Mouse (Mus musculus): ENCODE measurements around the gene Magi2. TPM values are rescaled to one million over a fixed set of nuclear protein-coding genes. Genes with fewer than 3 reads are reported as not detected.

Gene Magi2
- polyA plus RNA-seq, 1 experiment from 2014 or later, result 3.0 TPM

DNA sequence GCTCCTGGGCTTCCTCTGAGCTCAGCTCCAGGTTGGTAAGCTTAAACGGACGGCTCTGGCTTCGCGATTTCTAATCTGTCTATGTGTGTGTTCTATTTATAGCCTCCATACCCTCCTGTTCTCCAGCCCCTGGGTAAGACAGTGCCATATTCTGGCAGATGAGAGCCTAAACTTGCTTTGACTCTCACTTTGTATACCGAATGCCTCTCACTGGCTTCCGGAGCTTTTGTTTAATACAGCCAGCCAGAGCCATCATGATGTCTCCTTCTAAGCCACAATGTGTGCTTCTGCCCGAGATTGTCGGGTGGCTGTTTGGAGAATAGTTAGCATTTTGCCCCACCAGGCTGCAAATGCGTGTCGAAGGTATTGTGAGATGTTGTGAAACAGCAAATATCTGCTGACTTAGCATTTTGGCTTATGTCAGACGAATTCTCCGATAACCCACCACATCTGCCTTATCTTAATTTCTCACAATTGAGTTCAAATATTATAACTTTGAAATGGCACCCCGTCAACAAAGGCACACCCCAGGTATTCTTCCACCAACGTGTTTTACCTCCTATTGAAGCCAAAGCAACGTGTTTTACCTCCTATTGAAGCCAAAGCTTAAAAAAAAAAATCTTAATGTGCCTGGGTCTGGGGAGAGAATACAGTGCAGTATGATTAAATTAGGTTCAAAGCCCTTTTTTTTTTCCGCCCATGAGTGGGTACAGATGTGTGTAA, 681.3 kb downstream of the Magi2 start:
- 4% methylated on average over 16 of the region's 16 CpGs for WGBS
- ATAC-seq (replicated peaks; ENCODE audit: insufficient number of reproducible peaks, low FRiP score, low TSS enrichment, low read depth), result no peak; the same call in 1 of the 2 replicates

DNA sequence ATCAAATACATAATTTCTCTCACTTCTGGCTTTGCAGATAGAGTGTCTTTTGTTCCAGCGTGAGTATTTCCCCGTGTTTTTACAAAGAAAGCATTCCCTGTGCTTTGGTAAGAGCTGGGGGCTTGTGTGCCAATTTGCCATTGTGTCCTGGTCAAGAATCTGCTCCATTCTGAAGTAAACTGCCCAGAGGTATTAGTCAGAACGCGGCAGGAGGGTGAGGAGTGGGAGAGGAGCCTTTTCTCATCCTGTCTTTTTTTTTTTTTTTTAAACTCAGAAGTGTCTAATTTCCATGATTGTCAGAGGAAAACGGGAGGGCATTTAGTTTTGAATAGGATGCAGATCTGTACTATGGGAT, 681.8 kb downstream of the Magi2 start:
- no peaks in the 10 kb centered on the region for H3K9me3 ChIP-seq (replicated peaks; ENCODE audit: control insufficient read depth, low read length)
- no peaks in the 10 kb centered on the region for H3K4me1 ChIP-seq (ENCODE audit: control insufficient read depth, insufficient read depth, low read length)
- no peak overlapping the region for H3K27ac ChIP-seq (replicated peaks; ENCODE audit: low read depth, low read length)
- H3K9ac ChIP-seq (replicated peaks; ENCODE audit: low read length), result no peak overlapping the region
- H3K4me3 ChIP-seq (ENCODE audit: low read depth, low read length), result peak overlapping the region; percentile 41
- H3K4me2 ChIP-seq (ENCODE audit: low read depth, low read length), result peak overlapping the region; percentile 72
- H3K27me3 ChIP-seq (ENCODE audit: control insufficient read depth, insufficient read depth, low read length), result no peaks in the 10 kb centered on the region
- peak; percentile 32 for DNase-seq (ENCODE audit: low spot score)
- ATAC-seq (replicated peaks; ENCODE audit: insufficient number of reproducible peaks, low FRiP score, low TSS enrichment, low read depth), result no peak
- H3K36me3 ChIP-seq (replicated peaks; ENCODE audit: control insufficient read depth, insufficient read depth, low read depth, low read length), result no peaks in the 10 kb centered on the region
- WGBS, result under 1% methylated on average over 5 of the region's 5 CpGs

More for the DNA sequence above, 681.3 kb downstream of the Magi2 start:
- no peaks in the 10 kb centered on the region for H3K4me1 ChIP-seq (ENCODE audit: control insufficient read depth, insufficient read depth, low read length)
- H3K27me3 ChIP-seq (ENCODE audit: control insufficient read depth, insufficient read depth, low read length), result no peaks in the 10 kb centered on the region
- H3K9me3 ChIP-seq (replicated peaks; ENCODE audit: control insufficient read depth, low read length), result no peaks in the 10 kb centered on the region
- peak overlapping the region; percentile 58 for H3K9ac ChIP-seq (replicated peaks; ENCODE audit: low read length)
- peak; percentile 51 for DNase-seq (ENCODE audit: low spot score)
- H3K4me3 ChIP-seq (ENCODE audit: low read depth, low read length), result peak overlapping the region; percentile 41
- no peak overlapping the region for H3K27ac ChIP-seq (replicated peaks; ENCODE audit: low read depth, low read length)
- peak overlapping the region; percentile 72 for H3K4me2 ChIP-seq (ENCODE audit: low read depth, low read length)
- no peaks in the 10 kb centered on the region for H3K36me3 ChIP-seq (replicated peaks; ENCODE audit: control insufficient read depth, insufficient read depth, low read depth, low read length)

DNA sequence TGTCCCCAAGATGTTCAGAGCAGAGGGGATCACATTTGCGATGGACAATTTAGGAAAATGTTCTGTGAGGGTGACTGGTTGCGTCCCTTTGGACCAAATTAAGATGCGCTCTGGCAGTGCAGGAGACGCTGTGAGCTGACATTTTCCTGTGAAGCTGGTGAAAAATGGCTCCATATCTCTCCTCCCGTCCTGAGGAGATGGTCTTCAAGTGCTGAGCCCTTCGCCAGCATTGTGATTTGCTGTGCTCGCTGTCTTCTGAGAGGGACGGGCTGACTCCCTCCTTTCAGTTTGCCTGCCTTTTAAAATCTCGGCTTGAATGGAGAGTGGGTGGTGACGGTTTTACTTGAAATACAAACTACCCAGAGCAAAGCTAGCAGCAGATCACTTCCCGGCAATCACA, 682.2 kb downstream of the Magi2 start:
- H3K4me2 ChIP-seq (ENCODE audit: low read depth, low read length), result peak overlapping the region; percentile 72
- H3K36me3 ChIP-seq (replicated peaks; ENCODE audit: control insufficient read depth, insufficient read depth, low read depth, low read length), result no peaks in the 10 kb centered on the region
- H3K27ac ChIP-seq (replicated peaks; ENCODE audit: low read depth, low read length), result no peak overlapping the region
- H3K4me3 ChIP-seq (ENCODE audit: low read depth, low read length), result peak overlapping the region; percentile 41
- H3K4me1 ChIP-seq (ENCODE audit: control insufficient read depth, insufficient read depth, low read length), result no peaks in the 10 kb centered on the region
- H3K9me3 ChIP-seq (replicated peaks; ENCODE audit: control insufficient read depth, low read length), result no peaks in the 10 kb centered on the region
- ATAC-seq (replicated peaks; ENCODE audit: insufficient number of reproducible peaks, low FRiP score, low TSS enrichment, low read depth), result no peak
- no peaks in the 10 kb centered on the region for H3K27me3 ChIP-seq (ENCODE audit: control insufficient read depth, insufficient read depth, low read length)
- WGBS, result 3% methylated on average over 11 of the region's 11 CpGs
- DNase-seq (ENCODE audit: low spot score), result peak; percentile 17
- 0 out of 2 replicates have a peak overlapping the region, but pooled peaks have one; percentile 35 for H3K9ac ChIP-seq (replicated peaks; ENCODE audit: low read length)

DNA sequence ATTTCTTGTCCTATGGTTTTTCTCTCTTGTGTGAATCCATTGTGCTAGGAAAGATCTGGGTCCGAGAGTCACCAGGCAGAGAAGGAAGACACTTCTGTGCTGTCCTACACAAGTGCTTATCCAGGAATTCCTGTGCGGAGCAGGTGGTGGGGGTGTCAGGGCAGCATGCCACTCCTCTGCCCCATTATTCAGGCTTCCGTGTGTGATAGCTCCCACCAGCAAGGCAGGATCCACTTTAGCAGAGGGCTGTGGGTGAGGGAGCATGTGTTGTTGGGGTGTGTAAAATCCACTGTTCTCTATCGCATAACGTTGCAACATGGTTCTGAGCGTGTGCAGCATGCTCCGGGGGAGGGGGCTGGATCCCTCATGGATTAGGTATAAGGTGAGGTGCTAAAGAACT, 682.8 kb downstream of the Magi2 start:
- Histone ChIP-seq H3K9me3 (replicated peaks; ENCODE audit: control insufficient read depth, low read length) (no peaks in the 10 kb centered on the region), H3K4me3 (ENCODE audit: low read depth, low read length) (peak overlapping the region; percentile 41; the same call in 1 of the 2 replicates), H3K27me3 (ENCODE audit: control insufficient read depth, insufficient read depth, low read length) (no peaks in the 10 kb centered on the region), H3K36me3 (replicated peaks; ENCODE audit: control insufficient read depth, insufficient read depth, low read depth, low read length) (no peaks in the 10 kb centered on the region), H3K4me2 (ENCODE audit: low read depth, low read length) (peak overlapping the region; percentile 72; the same call in 1 of the 2 replicates), H3K27ac (replicated peaks; ENCODE audit: low read depth, low read length) (no peak overlapping the region), H3K4me1 (ENCODE audit: control insufficient read depth, insufficient read depth, low read length) (no peaks in the 10 kb centered on the region), H3K9ac (replicated peaks; ENCODE audit: low read length) (no peak overlapping the region)
- WGBS, result 65% methylated on average over 7 of the region's 7 CpGs
- no peak for DNase-seq (ENCODE audit: low spot score)
- no peak; the same call in 1 of the 2 replicates for ATAC-seq (replicated peaks; ENCODE audit: insufficient number of reproducible peaks, low FRiP score, low TSS enrichment, low read depth)

DNA sequence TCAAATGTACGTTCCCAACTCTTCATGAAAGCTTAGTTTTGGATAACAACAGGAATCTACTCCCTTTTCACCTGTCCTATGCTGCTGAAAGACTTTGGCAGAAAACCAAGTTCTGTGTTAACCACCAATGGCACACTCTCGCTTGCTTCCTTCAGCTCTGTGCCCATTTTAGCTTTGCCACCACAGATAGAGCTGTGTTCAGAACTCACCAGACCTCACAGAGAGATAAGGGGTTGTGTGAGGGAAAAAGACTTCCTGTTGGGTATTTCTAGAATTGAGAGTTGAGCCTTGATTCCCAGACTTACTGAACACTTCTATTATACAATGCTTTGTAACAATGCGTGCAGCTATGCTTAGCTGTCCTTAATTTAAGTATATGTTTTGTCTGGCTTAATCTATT, 705.3 kb downstream of the Magi2 start:
- DNase-seq (ENCODE audit: low spot score) (no peak), ATAC-seq (replicated peaks; ENCODE audit: insufficient number of reproducible peaks, low FRiP score, low TSS enrichment, low read depth) (no peak)
- Histone ChIP-seq H3K27me3 (ENCODE audit: control insufficient read depth, insufficient read depth, low read length) (no peaks in the 10 kb centered on the region), H3K9me3 (replicated peaks; ENCODE audit: control insufficient read depth, low read length) (no peaks in the 10 kb centered on the region), H3K4me1 (ENCODE audit: control insufficient read depth, insufficient read depth, low read length) (no peaks in the 10 kb centered on the region), H3K27ac (replicated peaks; ENCODE audit: low read depth, low read length) (no peak overlapping the region), H3K36me3 (replicated peaks; ENCODE audit: control insufficient read depth, insufficient read depth, low read depth, low read length) (no peaks in the 10 kb centered on the region), H3K9ac (replicated peaks; ENCODE audit: low read length) (no peak overlapping the region), H3K4me2 (ENCODE audit: low read depth, low read length) (no peak overlapping the region), H3K4me3 (ENCODE audit: low read depth, low read length) (no peak overlapping the region)
- 89% methylated on average over 3 of the region's 3 CpGs for WGBS

DNA sequence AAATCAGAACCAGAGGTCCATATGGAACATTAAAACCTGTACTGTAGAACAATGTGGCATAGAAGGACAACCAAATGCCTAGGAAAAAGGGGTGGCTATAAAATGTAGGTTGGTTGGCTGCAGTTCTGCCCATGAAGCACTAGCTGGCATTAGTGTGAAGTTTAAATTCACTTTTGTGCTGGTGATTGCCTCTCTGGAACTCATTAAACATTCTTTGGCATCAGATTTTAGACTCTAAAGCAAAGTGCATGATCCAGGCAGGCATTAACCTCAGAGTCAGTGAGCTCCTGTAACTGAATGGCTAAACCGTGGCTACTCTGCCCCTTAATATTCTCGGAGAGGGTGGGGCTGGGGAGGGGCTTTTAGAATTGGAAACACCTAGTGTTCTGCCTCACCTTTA, 706.4 kb downstream of the Magi2 start:
- H3K36me3 ChIP-seq (replicated peaks; ENCODE audit: control insufficient read depth, insufficient read depth, low read depth, low read length), result no peaks in the 10 kb centered on the region
- H3K4me1 ChIP-seq (ENCODE audit: control insufficient read depth, insufficient read depth, low read length), result no peaks in the 10 kb centered on the region
- no peak overlapping the region for H3K27ac ChIP-seq (replicated peaks; ENCODE audit: low read depth, low read length)
- DNase-seq (ENCODE audit: low spot score), result peak; percentile 59
- 48% methylated on average over 2 of the region's 2 CpGs for WGBS
- no peak overlapping the region for H3K4me3 ChIP-seq (ENCODE audit: low read depth, low read length)
- no peak for ATAC-seq (replicated peaks; ENCODE audit: insufficient number of reproducible peaks, low FRiP score, low TSS enrichment, low read depth)
- H3K4me2 ChIP-seq (ENCODE audit: low read depth, low read length), result no peak overlapping the region
- H3K9ac ChIP-seq (replicated peaks; ENCODE audit: low read length), result no peak overlapping the region
- H3K27me3 ChIP-seq (ENCODE audit: control insufficient read depth, insufficient read depth, low read length), result no peaks in the 10 kb centered on the region
- H3K9me3 ChIP-seq (replicated peaks; ENCODE audit: control insufficient read depth, low read length), result no peaks in the 10 kb centered on the region

DNA sequence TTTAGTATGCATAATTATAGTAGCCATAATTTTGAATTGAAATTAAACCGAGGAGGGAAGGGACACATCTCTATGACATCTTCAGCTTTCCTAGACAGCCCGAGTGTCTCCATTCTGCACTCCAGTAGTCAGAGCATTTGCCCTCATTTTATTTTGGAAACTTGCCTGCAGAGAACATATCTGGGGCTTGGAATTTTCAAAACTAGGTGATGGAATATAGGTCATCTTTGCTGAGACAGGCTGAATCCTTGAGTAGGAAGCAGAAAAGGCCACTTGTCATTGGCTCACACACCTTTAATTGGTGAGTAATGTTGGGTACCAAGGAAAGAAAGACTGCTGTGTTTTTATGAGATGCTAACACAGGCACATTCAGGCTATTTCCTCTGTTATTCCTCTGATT, 724.3 kb downstream of the Magi2 start:
- H3K27ac ChIP-seq (replicated peaks; ENCODE audit: low read depth, low read length), result no peak overlapping the region
- H3K36me3 ChIP-seq (replicated peaks; ENCODE audit: control insufficient read depth, insufficient read depth, low read depth, low read length), result no peaks in the 10 kb centered on the region
- H3K9me3 ChIP-seq (replicated peaks; ENCODE audit: control insufficient read depth, low read length), result no peaks in the 10 kb centered on the region
- DNase-seq (ENCODE audit: low spot score) (no peak), ATAC-seq (replicated peaks; ENCODE audit: insufficient number of reproducible peaks, low FRiP score, low TSS enrichment, low read depth) (no peak)
- no peak overlapping the region for H3K4me3 ChIP-seq (ENCODE audit: low read depth, low read length)
- H3K27me3 ChIP-seq (ENCODE audit: control insufficient read depth, insufficient read depth, low read length), result no peaks in the 10 kb centered on the region
- no peak overlapping the region for H3K9ac ChIP-seq (replicated peaks; ENCODE audit: low read length)
- no peaks in the 10 kb centered on the region for H3K4me1 ChIP-seq (ENCODE audit: control insufficient read depth, insufficient read depth, low read length)
- no peak overlapping the region for H3K4me2 ChIP-seq (ENCODE audit: low read depth, low read length)
- 76% methylated on average over 2 of the region's 2 CpGs for WGBS

DNA sequence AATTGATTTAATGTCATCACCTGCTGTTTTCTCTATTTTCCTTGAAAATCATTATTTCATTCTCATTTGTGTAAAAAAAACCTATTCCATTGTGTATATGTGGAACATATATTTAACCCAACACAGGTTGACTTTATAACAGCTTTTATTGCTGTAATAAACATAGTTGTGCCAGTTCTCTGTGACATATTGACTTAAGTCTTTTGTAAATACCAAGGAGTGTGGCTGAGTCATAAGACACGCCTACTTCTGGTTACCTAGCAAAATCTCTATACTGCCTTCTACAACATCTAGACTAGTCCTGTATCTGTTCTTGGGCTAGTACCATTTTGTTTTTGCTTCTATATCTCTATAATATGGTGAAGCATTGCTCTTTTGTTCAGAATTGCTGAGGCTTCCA, 737.3 kb downstream of the Magi2 start:
- no peak for DNase-seq (ENCODE audit: low spot score)
- Histone ChIP-seq H3K4me3 (ENCODE audit: low read depth, low read length) (no peak overlapping the region), H3K4me1 (ENCODE audit: control insufficient read depth, insufficient read depth, low read length) (no peaks in the 10 kb centered on the region), H3K27me3 (ENCODE audit: control insufficient read depth, insufficient read depth, low read length) (no peaks in the 10 kb centered on the region), H3K27ac (replicated peaks; ENCODE audit: low read depth, low read length) (no peak overlapping the region), H3K36me3 (replicated peaks; ENCODE audit: control insufficient read depth, insufficient read depth, low read depth, low read length) (no peaks in the 10 kb centered on the region), H3K9ac (replicated peaks; ENCODE audit: low read length) (no peak overlapping the region), H3K4me2 (ENCODE audit: low read depth, low read length) (no peak overlapping the region), H3K9me3 (replicated peaks; ENCODE audit: control insufficient read depth, low read length) (no peaks in the 10 kb centered on the region)
- 97% methylated on average over 1 of the region's 1 CpGs for WGBS
- no peak for ATAC-seq (replicated peaks; ENCODE audit: insufficient number of reproducible peaks, low FRiP score, low TSS enrichment, low read depth)
